Mouse (Mus musculus) hindbrain, postnatal 0 days (tissue): ENCODE results near the gene Rnf220. TPM values are rescaled to one million over a fixed set of nuclear protein-coding genes. Genes with fewer than 3 reads are reported as not detected.

Experiments used
- ATAC-seq: fragments of 200-750 bp; cut with Nextera tagmentation; 2 replicates; pipeline ENCODE4 v1.8.0; 2017; ENCODE audit warnings: mild to moderate bottlenecking, moderate TSS enrichment, moderate library complexity
- DNase-seq: peaks from one replicate; pipeline ENCODE4 v3.0.0-alpha.2; 2015; ENCODE audit warnings: low spot score
- H3K27ac ChIP-seq: fragments of 300-500 bp; sonication (generic); 2 replicates; pipeline ENCODE4 v1.5.1; 2014; ENCODE audit warnings: mild to moderate bottlenecking
- H3K27me3 ChIP-seq: fragments of 300-500 bp; sonication (generic); 2 replicates; pipeline ENCODE4 v1.6.1; 2014; ENCODE audit warnings: low read length, mixed read lengths; ENCODE audit not compliant: insufficient read depth
- H3K36me3 ChIP-seq: fragments of 300-500 bp; sonication (generic); 2 replicates; pipeline ENCODE4 v1.6.1; 2014; ENCODE audit warnings: low read length, mixed read lengths; ENCODE audit not compliant: insufficient read depth
- H3K4me1 ChIP-seq: fragments of 300-500 bp; sonication (generic); 2 replicates; pipeline ENCODE4 v1.6.1; 2014; ENCODE audit warnings: antibody characterized with exemption, low read length, mixed read lengths; ENCODE audit not compliant: insufficient read depth
- H3K4me2 ChIP-seq: fragments of 300-500 bp; sonication (generic); 2 replicates; pipeline ENCODE4 v1.6.1; 2014; ENCODE audit warnings: low read depth, mild to moderate bottlenecking, low read length, moderate library complexity, mixed read lengths
- H3K4me3 ChIP-seq: fragments of 300-500 bp; sonication (generic); 2 replicates; pipeline ENCODE4 v1.5.1; 2014; ENCODE audit warnings: low read length
- H3K9ac ChIP-seq: fragments of 300-500 bp; sonication (generic); replicated peaks from 2 replicates; pipeline ENCODE4 v1.6.1; 2014; ENCODE audit warnings: mild to moderate bottlenecking, low read length, moderate library complexity, mixed read lengths
- H3K9me3 ChIP-seq: fragments of 300-500 bp; sonication (generic); 2 replicates; pipeline ENCODE4 v1.6.1; 2016; ENCODE audit warnings: low read length, mixed read lengths
- CTCF ChIP-seq: IDR thresholded peaks from 2 replicates; pipeline ENCODE4 v1.5.1; 2016; ENCODE audit warnings: antibody characterized with exemption, control low read depth, low read depth
- WGBS: fragments of 180-500 bp; shearing (Covaris S2); extraction: QIAGEN DNeasy Blood & Tissue Kit; methylation state at CpG from one replicate; pipeline ENCODE4 v1.1.7; 2014; 5-methylcytosine and 5-hydroxymethylcytosine counted together
- polyA plus RNA-seq: library from polyadenylated mRNA; unstranded; fragments of >200 nt; fragmentation: Nextera tagmentation; extraction: Ambion mirVana; gene quantifications from 2 replicates; pipeline ENCODE4 v1.2.1, GENCODE M21; 2015
- total RNA-seq: library from RNA; depleted of rRNA; stranded (reverse); fragments of >200 nt; gene quantifications from 2 replicates; pipeline ENCODE4 v1.2.3, GENCODE M21; 2014

Rnf220 gene
- total and polyA plus RNA-seq, 2 experiments from 2014 or later, result 105 to 156 TPM

DNA sequence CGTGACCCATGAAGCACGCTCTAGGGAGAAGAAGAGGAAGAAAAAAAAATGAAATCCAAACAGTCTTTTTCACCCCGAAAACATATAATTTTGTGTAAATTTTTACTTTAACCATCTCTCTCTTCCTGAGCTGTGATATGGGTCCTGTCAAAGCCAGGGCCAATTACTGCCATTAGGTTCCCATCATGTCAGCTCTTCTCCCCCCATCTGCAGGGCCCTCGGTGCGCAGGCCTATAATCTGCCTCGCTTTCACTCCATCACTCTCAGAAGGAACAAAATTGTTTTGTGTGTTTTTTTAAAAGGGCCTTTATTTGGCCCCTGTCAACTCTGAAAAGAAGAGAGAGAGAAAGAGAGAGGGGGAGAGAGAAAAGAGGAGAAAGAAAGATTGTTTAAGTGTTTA is 91.6 kb downstream of the Rnf220 start:
- Histone ChIP-seq H3K4me2 (no peak overlapping the region), H3K9me3 (no peaks in the 10 kb centered on the region), H3K27me3 (peaks cover 16% of the 10 kb centered on the region), H3K4me3 (no peak overlapping the region), H3K27ac (no peak overlapping the region), H3K9ac (no peak overlapping the region), H3K4me1 (peaks cover 4% of the 10 kb centered on the region; the same call in 1 of the 2 replicates), H3K36me3 (no peaks in the 10 kb centered on the region)
- ATAC-seq, result no peak
- 71% methylated on average over 6 of the region's 6 CpGs for WGBS
- TF ChIP-seq CTCF, result no peak
- no peak for DNase-seq

GRCm38 (mm10) chr4:117403411-117403810 is 93.4 kb downstream of the Rnf220 start:
- TF ChIP-seq CTCF, result no peak
- H3K36me3 ChIP-seq, result no peaks in the 10 kb centered on the region
- 60% methylated on average over 3 of the region's 3 CpGs for WGBS
- H3K9ac ChIP-seq, result no peak overlapping the region
- no peak overlapping the region for H3K4me3 ChIP-seq
- no peak overlapping the region for H3K27ac ChIP-seq
- DNase-seq (no peak), ATAC-seq (no peak)
- no peaks in the 10 kb centered on the region for H3K9me3 ChIP-seq
- H3K4me1 ChIP-seq, result no peaks in the 10 kb centered on the region
- no peak overlapping the region for H3K4me2 ChIP-seq
- peaks cover 14% of the 10 kb centered on the region for H3K27me3 ChIP-seq

DNA sequence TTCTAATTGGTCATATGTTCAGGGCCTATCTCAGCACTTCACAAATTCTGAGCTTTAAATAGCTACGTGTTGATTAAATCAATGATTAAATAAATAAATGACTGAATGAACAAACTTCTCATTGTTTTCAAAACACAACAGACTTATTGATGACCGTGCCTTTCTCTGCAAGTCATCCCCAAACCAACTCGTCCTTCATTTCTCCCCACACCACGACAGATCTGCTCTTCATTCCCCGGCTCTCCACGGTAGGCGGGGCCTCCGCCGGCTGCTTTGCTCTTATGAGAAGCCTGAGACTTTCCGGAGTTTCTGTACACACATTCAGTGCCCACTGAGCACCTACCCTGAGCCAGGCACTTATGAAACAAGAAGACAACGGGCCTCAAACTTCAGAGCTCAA is 99.7 kb downstream of the Rnf220 start:
- no peak for DNase-seq
- Histone ChIP-seq H3K4me2 (no peak overlapping the region), H3K9ac (no peak overlapping the region), H3K4me3 (no peak overlapping the region), H3K27me3 (peaks cover 10% of the 10 kb centered on the region), H3K9me3 (no peaks in the 10 kb centered on the region), H3K27ac (no peak overlapping the region), H3K4me1 (no peaks in the 10 kb centered on the region), H3K36me3 (no peaks in the 10 kb centered on the region)
- 66% methylated on average over 11 of the region's 11 CpGs for WGBS
- no peak for ATAC-seq
- TF ChIP-seq CTCF, result no peak

DNA sequence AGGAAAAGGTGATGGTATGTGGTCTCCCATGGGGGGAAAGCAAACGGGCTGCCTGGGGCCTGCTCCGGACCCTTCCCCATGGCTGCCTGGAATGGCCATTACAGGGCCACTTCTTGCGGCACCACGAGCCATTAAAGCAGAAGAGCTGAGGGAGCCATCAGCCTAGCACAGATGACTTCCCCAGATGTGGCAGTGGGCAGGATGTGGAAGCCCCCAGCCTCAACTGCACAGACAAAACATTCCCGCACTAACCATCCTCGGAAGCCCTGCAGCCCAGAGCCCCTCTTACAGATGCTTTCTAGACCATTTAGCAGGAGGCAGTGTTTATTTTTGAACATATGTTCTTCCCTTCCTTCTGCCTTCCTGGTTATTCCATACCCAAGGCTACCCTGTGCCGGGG is 103.8 kb downstream of the Rnf220 start:
- H3K9ac ChIP-seq, result no peak overlapping the region
- H3K36me3 ChIP-seq, result no peaks in the 10 kb centered on the region
- H3K4me3 ChIP-seq, result no peak overlapping the region
- no peak overlapping the region for H3K4me2 ChIP-seq
- peaks cover 3% of the 10 kb centered on the region; the same call in 1 of the 2 replicates for H3K4me1 ChIP-seq
- ATAC-seq, result no peak
- 63% methylated on average over 7 of the region's 7 CpGs for WGBS
- H3K27me3 ChIP-seq, result peaks cover 14% of the 10 kb centered on the region; the same call in 1 of the 2 replicates
- no peak for TF ChIP-seq CTCF
- H3K27ac ChIP-seq, result no peak overlapping the region
- DNase-seq, result no peak
- no peaks in the 10 kb centered on the region for H3K9me3 ChIP-seq

DNA sequence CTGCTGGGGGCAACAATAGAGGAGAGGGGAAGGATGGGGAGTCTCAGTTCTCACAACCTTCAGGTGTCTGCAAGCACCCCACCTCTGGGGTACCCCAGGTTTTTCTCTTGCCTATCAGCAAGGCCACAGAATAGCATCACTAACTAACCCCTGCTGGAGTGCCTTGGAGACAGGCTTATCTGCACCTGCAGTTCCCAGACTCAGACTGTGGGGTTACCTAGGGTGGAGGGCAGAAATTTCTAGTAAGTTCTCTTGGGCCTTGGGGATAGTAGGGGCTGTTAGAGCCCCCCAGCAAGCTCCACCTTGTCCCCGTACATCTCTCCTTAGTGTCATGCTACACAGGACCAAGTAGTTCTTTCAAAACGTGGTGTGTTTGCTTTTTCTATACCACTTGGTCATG is 104.5 kb downstream of the Rnf220 start:
- Histone ChIP-seq H3K4me2 (no peak overlapping the region), H3K27ac (no peak overlapping the region), H3K4me1 (peaks cover 3% of the 10 kb centered on the region; the same call in 1 of the 2 replicates), H3K9ac (no peak overlapping the region), H3K9me3 (no peaks in the 10 kb centered on the region), H3K27me3 (peaks cover 14% of the 10 kb centered on the region; the same call in 1 of the 2 replicates), H3K4me3 (no peak overlapping the region), H3K36me3 (no peaks in the 10 kb centered on the region)
- ATAC-seq (no peak), DNase-seq (no peak)
- WGBS, result 39% methylated on average over 2 of the region's 2 CpGs
- TF ChIP-seq CTCF, result no peak

- no peak overlapping the region for H3K9ac ChIP-seq
- peaks cover 14% of the 10 kb centered on the region; the same call in 1 of the 2 replicates for H3K27me3 ChIP-seq
- no peak for TF ChIP-seq CTCF
- ATAC-seq (0 out of 2 replicates have a peak, but pooled peaks have one; percentile 47), DNase-seq (no peak)
- no peak overlapping the region for H3K27ac ChIP-seq
- H3K4me3 ChIP-seq, result no peak overlapping the region
- H3K4me2 ChIP-seq, result peak overlapping the region; percentile 17; the same call in 1 of the 2 replicates
- H3K9me3 ChIP-seq, result no peaks in the 10 kb centered on the region
- H3K36me3 ChIP-seq, result no peaks in the 10 kb centered on the region
- 3% methylated on average over 9 of the region's 9 CpGs for WGBS
- peaks cover 3% of the 10 kb centered on the region; the same call in 1 of the 2 replicates for H3K4me1 ChIP-seq
These were observed 104.9 kb downstream of the Rnf220 start for GRCm38 (mm10) chr4:117391966-117392365.
